In genomic region chr8:107574771-107575170, GRCm38 (mm10) we compare ENCODE assay signal across 18 mouse cellular contexts. TPM values are rescaled to one million over a fixed set of nuclear protein-coding genes. Genes with fewer than 3 reads are reported as not detected.
DNase-seq lines count a peak whose midpoint lies in the region; ATAC-seq and TF ChIP-seq lines count a peak whose summit lies in the region.
"Had no signal": no experiment of that assay in that cellular context is flagged by ENCODE, and none has a peak within 500 bp of the region (broad histone marks: within the 10 kb centered on the region; RNA-seq: fewer than 3 reads in every experiment).

No protein-coding gene starts in this region.

- H3K27me3 ChIP-seq in kidney, embryonic 15.5 days: no peaks in the 10 kb centered on the region
- no peaks in the 10 kb centered on the region for H3K27me3 ChIP-seq in ES-Bruce4 (ENCODE audit: control insufficient read depth, insufficient read depth, low read length, poor library complexity, severe bottlenecking)
- H3K27me3 ChIP-seq: heart, embryonic 15.5 days; lung, embryonic 15.5 days; neural tube, embryonic 13.5 days had no signal

- no peak overlapping the region for H3K4me3 ChIP-seq in kidney, embryonic 15.5 days (replicated peaks)
- no peak overlapping the region for H3K4me3 ChIP-seq in ES-Bruce4 (ENCODE audit: low read depth, low read length)
- H3K4me3 ChIP-seq: heart, embryonic 15.5 days; lung, embryonic 15.5 days; neural tube, embryonic 13.5 days had no signal

- no peak for ATAC-seq in kidney, embryonic 15.5 days (replicated peaks; ENCODE audit: low FRiP score)
- ATAC-seq: forebrain, embryonic 14.5 days; midbrain, embryonic 16.5 days had no signal

- intact Hi-C loops in left cerebral cortex, postnatal 36 days (cut with DNase I): no loop called here

- H3K4me1 ChIP-seq in kidney, embryonic 15.5 days: peaks cover 4% of the 10 kb centered on the region
- no peaks in the 10 kb centered on the region for H3K4me1 ChIP-seq in ES-Bruce4 (ENCODE audit: control insufficient read depth, insufficient read depth, low read length)

- peaks cover 22% of the 10 kb centered on the region for H3K36me3 ChIP-seq in kidney, embryonic 15.5 days
- H3K36me3 ChIP-seq in ES-Bruce4 (ENCODE audit: control insufficient read depth, insufficient read depth, low read length, poor library complexity, severe bottlenecking): peaks cover 6% of the 10 kb centered on the region

- no peak for TF ChIP-seq CTCF in ES-Bruce4 (IDR thresholded peaks at IDR 0.05; ENCODE audit: low read depth, low read length)

- no peaks in the 10 kb centered on the region for H3K9me3 ChIP-seq in kidney, embryonic 15.5 days (replicated peaks)
- 0 out of 2 replicates have a peak, but pooled peaks cover 2% of the 10 kb centered on the region for H3K9me3 ChIP-seq in ES-Bruce4 (replicated peaks; ENCODE audit: control insufficient read depth, insufficient read depth, low read length, poor library complexity, severe bottlenecking)
- H3K9me3 ChIP-seq: heart, embryonic 15.5 days; lung, embryonic 15.5 days; neural tube, embryonic 13.5 days had no signal

- no peak overlapping the region for H3K27ac ChIP-seq in kidney, embryonic 15.5 days
- peak overlapping the region; percentile 48; the same call in 1 of the 2 replicates for H3K27ac ChIP-seq in ES-Bruce4 (ENCODE audit: insufficient read depth, low read length)
- H3K27ac ChIP-seq: heart, embryonic 15.5 days; hindbrain, embryonic 14.5 days; kidney, postnatal 0 days; lung, embryonic 15.5 days; neural tube, embryonic 13.5 days had no signal

- no peak overlapping the region for H3K4me2 ChIP-seq in kidney, embryonic 15.5 days
- H3K4me2 ChIP-seq: heart, embryonic 15.5 days; hindbrain, embryonic 14.5 days; lung, embryonic 15.5 days; neural tube, embryonic 13.5 days had no signal

- H3K9ac ChIP-seq in kidney, embryonic 15.5 days: no peak overlapping the region
- H3K9ac ChIP-seq in ES-Bruce4 (ENCODE audit: low read depth, poor library complexity, severe bottlenecking): no peak overlapping the region; the same call in 1 of the 2 replicates
- H3K9ac ChIP-seq: heart, embryonic 15.5 days; hindbrain, embryonic 14.5 days; lung, embryonic 15.5 days; neural tube, embryonic 13.5 days had no signal

- peak; percentile 31 to 42 for DNase-seq in kidney, postnatal 36 days
- peak; percentile 92 for DNase-seq in 416B (ENCODE audit: low read depth)
- peak; percentile 51 for DNase-seq in lung, postnatal 10 days
- no peak for DNase-seq in left cerebral cortex, postnatal 36 days (ENCODE audit: low spot score in 2 of 2)
- DNase-seq in ovary, postnatal 10 days (ENCODE audit: low spot score): no peak
- DNase-seq: adrenal gland, adult 2 months; cerebellum, postnatal 36 days; gastrocnemius, postnatal 10 days; right cerebral cortex, postnatal 14 days had no signal

- TF ChIP-seq EP300 in ES-Bruce4 (IDR thresholded peaks at IDR 0.05; ENCODE audit: insufficient read depth, low read depth, low read length): no peak

- no peak for TF ChIP-seq POLR2A in ES-Bruce4 (IDR thresholded peaks at IDR 0.05; ENCODE audit: insufficient read depth, low read length)

- WGBS in kidney, embryonic 15.5 days: 87% methylated on average over 3 of the region's 3 CpGs

RNA-seq across cellular contexts. Expression of gene Psmd7, which starts 13.5 kb away (rescaled TPM):
- 249 and 256 TPM in 2 replicates for polyA plus RNA-seq in kidney, embryonic 15.5 days (2015; fragmentation: Nextera tagmentation; extraction: Ambion mirVana)
- 183 and 195 TPM in 2 replicates for polyA plus RNA-seq in ES-Bruce4 (2011; ENCODE audit: insufficient read depth, insufficient read length, low read depth, missing spikeins)
- total RNA-seq in left cerebral cortex, postnatal 36 days (2021): 100 to 1,000 TPM; 103 to 107 TPM

Comparison
In these comparisons a context has a peak if more than half of its experiments do, and no peak if none do; other contexts are left out.
1. DNase-seq: peak in kidney, postnatal 36 days (2 of 2), 416B (single experiment) and lung, postnatal 10 days (single experiment); none in left cerebral cortex, postnatal 36 days (0 of 2) and ovary, postnatal 10 days (single experiment).